Mouse (Mus musculus) brown adipose tissue, adult 24 weeks (tissue): ENCODE measurements around the gene Gm9821. TPM values are rescaled to one million over a fixed set of nuclear protein-coding genes. Genes with fewer than 3 reads are reported as not detected.

ENCODE experiments used
- H3K27ac ChIP-seq: fragments of 200-500 bp; replicated peaks from 2 replicates; pipeline ENCODE4 v1.5.1; 2012; ENCODE audit warnings: low read depth, mild to moderate bottlenecking, low read length
- H3K4me1 ChIP-seq: fragments of 200-500 bp; 2 replicates; pipeline ENCODE4 v1.6.1; 2012; ENCODE audit warnings: low read length, mixed read lengths; ENCODE audit not compliant: control insufficient read depth, insufficient read depth, insufficient read length
- H3K4me3 ChIP-seq: fragments of 200-500 bp; 2 replicates; pipeline ENCODE4 v1.5.1; 2012; ENCODE audit warnings: low read depth, mild to moderate bottlenecking, low read length, moderate library complexity; ENCODE audit not compliant: insufficient read depth
- polyA plus RNA-seq: library from polyadenylated mRNA; stranded (reverse); fragments of >200 nt; gene quantifications from 2 replicates; pipeline ENCODE4 v1.2.4, GENCODE M21; 2012; ENCODE audit not compliant: missing spikeins, insufficient read depth, insufficient read length

Gm9821 gene
- polyA plus RNA-seq, 1 experiment, result not detected

DNA sequence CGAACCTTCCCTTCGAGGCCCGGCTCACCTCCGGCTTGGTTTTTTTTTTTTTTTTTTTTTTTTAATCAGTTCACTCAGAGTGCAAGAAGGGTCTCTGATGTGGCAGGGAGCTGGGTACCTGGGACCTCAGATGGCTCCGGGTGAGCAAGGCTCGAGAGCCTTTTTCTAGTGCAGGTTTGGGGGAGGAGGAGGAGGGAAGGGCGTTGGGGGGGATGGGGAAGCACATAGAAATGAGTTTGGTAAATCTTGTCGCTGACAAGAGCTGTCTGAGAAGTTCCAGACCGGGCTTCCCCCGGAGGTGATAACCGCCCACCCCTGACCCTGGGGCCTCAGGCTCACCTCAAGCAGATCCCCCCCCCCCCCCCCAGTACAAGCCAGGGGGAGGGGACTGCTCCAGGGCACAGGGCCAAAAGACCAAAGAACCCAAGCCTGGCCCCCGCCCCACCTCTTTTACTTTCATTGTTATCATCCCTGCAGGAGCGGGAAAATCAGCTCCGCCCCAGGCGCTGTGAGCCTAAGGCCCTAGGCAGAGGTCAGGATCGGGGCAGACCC is 13.3 kb upstream of the Gm9821 start, which contains the start of gene Mdk:
TSS of gene Mdk (minus strand) at position 138 of the 552 bp plus-strand sequence.
- Histone ChIP-seq H3K4me1 (no peaks in the 10 kb centered on the region; the same call in 1 of the 2 replicates), H3K27ac (no peak within 1 kb of the TSS), H3K4me3 (0 out of 2 replicates have a peak within 1 kb of the TSS, but pooled peaks have one; percentile 8)

DNA sequence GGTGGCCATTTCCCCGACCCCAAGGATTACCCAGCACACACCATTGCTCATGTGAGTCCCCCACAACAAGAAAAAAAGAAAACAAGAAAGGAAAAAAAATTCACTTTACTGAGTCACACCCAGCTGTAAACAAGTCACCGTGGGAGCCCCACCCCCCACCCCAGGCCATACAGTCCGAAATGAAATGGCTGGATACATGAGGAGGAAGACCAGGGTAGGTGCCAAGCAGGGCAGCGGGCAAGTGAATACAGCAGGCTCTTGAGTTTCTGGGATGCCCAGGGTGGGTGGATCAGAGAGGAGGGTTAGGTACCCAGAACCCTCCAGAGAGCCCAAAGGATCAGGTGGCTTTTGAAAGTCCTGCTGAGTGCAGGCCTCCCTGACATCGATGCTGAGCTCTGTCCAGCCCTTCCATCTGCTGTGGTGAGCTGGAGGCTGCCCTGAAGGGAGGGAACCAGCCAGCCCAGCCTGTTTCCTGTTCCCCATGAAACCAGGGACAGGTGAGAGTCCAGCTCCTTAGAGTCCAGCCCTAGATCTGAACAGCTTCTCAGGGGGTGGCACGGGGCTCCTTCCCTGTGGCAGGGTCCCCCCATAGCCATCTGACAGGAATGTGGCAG is 12.7 kb upstream of the Gm9821 start:
- Histone ChIP-seq H3K4me3 (no peak overlapping the region), H3K4me1 (no peaks in the 10 kb centered on the region; the same call in 1 of the 2 replicates), H3K27ac (no peak overlapping the region)

DNA sequence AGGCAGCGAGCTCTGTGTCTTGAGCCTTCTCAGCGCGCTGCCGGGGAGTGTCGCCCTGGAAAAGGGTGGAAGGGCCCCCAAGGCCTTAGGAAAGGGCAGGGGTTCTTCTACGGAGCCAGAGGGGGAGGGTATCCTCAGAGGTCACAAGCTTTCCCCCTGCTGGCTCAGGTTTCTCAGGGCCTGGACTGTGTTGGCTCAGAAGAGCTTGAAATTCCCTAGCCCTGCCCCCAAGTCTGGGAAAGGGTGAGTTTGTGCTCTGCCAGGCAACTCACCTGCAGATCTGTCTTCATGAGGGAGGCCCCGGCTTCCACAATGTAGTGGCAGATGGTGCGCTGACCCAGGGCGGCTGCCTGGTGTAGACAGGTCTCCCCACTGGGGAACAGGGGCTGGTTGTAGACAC is 12.0 kb upstream of the Gm9821 start:
- Histone ChIP-seq H3K27ac (no peak overlapping the region), H3K4me1 (no peaks in the 10 kb centered on the region), H3K4me3 (no peak overlapping the region)

DNA sequence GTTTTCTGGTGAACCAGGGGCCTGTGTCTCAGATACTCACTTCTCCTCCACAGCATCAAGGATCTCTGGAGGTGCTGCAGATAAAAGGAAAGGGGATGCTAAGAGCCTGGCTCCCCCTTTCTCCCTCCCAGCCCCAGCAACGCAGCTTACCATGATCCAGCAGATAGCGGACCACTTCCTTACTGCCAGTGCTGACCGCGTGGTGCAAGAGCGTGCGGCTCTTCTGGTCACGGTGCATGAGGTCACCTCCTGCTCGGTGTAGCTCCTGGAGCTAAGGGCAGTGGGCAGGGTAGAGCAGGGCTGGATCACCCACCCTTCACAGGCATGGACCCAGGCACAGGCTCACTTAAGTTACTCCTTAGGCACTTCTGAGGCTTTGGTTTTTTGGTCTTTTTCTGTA is 11.5 kb upstream of the Gm9821 start:
- H3K4me3 ChIP-seq, result no peak overlapping the region
- H3K27ac ChIP-seq, result no peak overlapping the region
- H3K4me1 ChIP-seq, result no peaks in the 10 kb centered on the region

DNA sequence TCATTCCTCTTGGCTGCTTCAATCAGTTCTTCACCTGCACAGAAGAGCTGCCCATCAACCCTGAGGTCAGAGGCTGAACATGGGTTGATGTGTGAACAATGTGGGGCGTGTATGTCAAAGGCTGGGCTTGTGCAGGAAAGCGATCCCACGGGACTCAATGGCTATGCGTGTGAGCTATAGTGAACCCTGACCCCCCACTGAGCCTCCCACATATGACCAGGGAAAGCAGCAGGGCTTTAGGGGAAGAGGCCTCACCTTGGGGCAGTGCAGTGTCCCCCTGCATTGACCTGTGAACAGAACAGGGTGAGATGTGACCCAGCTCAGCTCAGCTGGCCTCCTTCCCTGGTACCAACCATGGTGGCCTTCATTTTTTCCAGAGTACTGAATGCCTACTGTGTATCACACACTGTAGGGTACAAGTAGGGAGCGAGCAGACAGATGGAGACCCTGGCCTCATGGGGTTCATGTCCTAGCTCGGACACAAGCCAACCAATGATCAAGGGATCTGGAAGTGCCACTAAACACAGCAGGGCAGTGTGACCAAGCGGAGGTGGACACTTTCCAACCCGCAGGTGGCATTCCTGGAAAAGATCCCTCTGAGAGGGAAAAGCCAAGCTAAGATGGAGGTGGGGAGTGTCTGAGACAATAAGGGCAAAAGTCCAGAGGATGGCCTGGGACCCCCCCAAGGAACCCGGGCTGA is 10.5 kb upstream of the Gm9821 start:
- Histone ChIP-seq H3K4me3 (no peak overlapping the region), H3K27ac (no peak overlapping the region), H3K4me1 (no peaks in the 10 kb centered on the region)

DNA sequence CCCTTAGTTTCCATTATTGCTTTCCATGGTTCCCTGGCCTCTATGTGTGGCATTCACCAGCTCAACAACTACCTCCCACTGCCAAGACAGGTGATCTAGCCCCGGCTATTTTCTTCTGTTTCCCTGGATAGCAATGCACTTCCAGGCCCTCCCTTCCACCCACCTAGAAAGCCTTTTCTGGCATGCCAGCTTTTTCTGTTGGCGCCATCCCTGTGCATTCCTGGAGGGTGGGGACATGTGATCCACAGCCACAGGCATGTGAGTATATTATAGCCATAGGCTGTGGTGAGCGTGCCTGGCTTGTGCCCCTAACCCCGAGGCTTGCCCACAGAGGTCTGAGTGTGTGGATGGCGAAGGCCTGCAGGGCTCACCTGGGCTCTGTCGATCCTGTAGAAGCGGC is 9.3 kb upstream of the Gm9821 start:
- Histone ChIP-seq H3K4me1 (no peaks in the 10 kb centered on the region), H3K4me3 (no peak overlapping the region)

DNA sequence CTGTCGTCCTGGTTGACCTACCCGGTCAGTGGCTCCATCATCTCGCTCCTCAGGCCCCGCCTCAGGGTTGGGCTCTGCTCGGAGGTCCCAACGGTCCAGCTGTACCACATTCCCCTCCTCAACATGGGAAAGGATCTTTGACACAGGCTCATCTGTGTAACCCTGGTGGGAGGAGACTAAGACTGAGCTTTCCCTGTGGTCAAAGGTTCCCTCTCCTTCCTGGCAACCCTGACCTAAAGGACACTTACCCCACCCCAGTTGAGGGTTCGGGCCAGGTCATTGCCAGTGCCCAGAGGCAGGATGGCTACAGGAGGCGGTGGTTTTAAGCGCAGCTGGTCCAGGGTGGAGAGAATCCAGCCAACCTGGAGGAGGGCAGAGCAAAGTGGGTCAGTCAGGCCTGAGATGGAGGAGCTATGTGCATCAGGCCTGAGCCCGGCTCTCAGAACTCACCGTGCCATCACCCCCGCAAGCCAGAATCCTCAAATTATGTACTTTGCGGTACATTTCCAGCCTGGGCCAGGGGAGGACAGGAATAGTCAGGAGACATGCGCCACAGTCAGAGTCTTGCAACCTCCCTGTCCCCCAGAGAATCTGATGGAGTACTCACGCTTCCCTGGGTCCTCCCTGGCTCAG is 6.1 kb upstream of the Gm9821 start:
- Histone ChIP-seq H3K27ac (no peak overlapping the region), H3K4me3 (no peak overlapping the region), H3K4me1 (no peaks in the 10 kb centered on the region)

More for the DNA sequence above, 9.3 kb upstream of the Gm9821 start:
- no peak overlapping the region for H3K27ac ChIP-seq

DNA sequence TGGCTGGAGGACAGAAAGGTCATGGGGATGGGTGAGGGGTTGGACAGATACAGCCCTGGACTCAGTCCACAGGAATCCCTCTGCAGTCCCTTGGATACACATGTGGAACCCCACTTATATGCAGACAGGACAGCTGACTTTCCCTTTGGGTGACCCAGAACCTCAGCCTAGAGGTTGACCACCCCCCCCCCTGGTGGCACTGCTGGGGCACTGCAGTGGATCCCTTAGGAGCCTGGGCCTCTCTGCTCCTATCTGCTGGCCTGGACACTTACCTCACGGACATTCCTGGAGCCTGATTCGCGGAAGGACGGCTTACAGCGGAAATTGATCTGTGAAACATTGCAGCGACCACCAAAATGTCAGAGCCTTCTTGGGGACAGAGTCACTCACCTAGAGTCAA is 3.1 kb upstream of the Gm9821 start:
- Histone ChIP-seq H3K27ac (no peak overlapping the region), H3K4me3 (no peak overlapping the region), H3K4me1 (peaks cover 6% of the 10 kb centered on the region)

DNA sequence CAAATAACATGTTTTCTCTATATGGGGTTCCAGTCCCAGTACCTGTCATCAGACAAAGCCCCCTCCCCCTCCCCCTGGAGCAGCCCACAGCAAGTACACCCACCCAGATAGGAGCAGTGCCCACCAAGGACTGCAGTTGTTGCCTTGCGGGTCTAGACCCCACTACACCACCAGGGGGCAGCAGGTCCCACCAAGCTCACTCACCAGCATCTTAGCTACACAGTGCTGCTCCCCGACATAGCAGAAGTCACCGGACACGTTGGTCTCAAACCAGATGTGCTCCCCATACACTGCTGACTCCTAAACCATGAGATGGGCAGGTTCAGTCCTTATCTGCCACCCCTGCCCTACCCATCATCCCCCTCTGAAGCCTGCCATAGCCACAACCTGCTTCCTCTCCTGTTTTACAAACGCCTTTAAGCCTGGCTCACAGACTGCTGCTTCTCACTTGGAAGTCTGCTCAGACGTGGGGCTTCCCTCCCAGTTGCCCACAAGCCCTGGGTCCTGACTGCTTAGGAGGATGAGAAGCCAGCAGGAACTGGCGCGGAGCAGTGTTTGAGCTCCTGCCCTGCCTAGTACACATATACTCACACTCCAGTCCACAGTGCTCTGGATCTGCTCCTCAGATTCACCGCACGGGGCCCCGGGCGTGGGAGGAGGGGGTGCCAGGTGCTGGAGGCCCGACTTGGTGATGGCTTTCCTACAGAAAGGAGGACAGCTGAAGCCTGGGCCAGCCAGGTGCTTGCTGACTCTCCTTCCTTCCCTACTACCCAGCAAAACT is 1.1 kb upstream of the Gm9821 start:
- no peak overlapping the region for H3K4me3 ChIP-seq
- H3K27ac ChIP-seq, result no peak overlapping the region

DNA sequence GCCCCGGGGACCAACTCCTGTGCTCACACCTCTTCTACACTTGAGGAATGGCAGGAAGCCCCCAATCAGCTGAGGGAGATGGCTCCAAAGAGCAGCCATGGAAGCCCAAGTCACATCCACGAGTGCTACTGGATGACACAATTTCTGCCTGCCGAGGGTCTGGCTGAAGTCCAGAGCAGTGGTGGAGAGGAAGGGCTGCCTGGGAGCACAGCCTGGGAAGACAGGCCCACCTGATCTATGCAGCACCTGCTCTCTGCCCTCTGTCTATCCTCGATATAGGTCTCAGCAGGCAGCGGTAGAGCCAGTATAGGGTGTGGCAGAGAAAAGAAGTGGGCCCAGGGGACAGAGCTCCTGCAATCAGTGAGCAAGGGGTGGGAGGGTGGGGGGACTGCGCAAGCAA is 1.3 kb downstream of the Gm9821 start:
- Histone ChIP-seq H3K27ac (no peak overlapping the region), H3K4me1 (peaks cover 39% of the 10 kb centered on the region), H3K4me3 (no peak overlapping the region)

More for the DNA sequence above, 1.1 kb upstream of the Gm9821 start:
- peaks cover 22% of the 10 kb centered on the region for H3K4me1 ChIP-seq

DNA sequence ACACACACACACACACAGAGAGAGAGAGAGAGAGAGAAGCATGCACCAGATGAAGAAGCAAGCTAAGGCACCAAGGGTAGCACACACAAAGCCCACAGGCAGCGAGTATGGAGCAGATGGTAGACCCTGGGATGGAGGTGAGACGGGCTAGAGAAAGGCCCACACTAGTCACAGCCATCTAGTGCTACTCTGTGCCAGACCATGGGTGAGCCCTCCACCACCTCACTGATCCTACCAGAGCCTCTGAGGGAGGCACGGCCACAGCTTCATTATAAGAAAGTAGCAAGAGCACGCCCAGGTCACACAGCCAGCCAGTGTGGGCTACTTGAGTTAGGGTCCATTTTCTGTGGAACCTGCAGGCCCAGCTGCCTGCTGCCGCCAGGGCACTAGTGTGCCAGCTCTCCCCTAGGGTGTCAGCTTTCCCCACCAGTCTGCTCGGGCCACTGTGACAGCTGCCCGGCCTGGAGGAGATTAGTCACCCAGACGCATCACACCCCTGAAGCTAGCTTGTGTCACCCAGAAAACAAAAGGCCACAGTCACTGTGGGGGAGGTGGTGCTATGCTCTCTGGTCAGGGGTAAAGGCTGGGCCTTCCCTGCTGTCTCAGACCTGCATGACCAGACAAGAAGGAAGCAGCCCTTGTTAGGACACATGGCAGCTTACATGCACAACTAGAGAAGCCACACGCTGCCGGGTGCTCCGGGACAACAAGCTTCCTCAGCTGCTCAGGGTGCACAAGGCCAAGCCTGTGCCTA is 2.1 kb downstream of the Gm9821 start:
- peak overlapping the region; percentile 9 for H3K4me3 ChIP-seq
- peak overlapping the region; percentile 58 for H3K27ac ChIP-seq
- H3K4me1 ChIP-seq, result peaks cover 41% of the 10 kb centered on the region

DNA sequence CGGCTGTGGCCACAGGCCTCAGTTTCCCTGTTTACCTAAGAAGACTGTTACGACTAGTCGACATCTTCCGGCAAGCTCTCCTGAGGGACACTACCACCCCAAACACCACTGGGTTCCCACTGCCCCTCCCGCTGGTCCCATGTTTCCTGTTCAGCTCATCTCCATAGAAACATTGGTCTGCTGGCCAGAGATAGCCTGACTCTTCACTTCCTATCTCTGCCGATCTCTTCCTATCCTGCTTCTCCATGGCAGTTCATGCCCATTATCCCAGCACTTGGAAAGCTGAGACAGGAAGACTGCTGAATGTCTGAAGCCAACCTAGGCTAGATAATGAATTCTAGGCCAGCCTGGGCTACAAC is 2.6 kb downstream of the Gm9821 start:
- peak overlapping the region; percentile 58 for H3K27ac ChIP-seq
- H3K4me1 ChIP-seq, result peaks cover 43% of the 10 kb centered on the region
- peak overlapping the region; percentile 9 for H3K4me3 ChIP-seq

DNA sequence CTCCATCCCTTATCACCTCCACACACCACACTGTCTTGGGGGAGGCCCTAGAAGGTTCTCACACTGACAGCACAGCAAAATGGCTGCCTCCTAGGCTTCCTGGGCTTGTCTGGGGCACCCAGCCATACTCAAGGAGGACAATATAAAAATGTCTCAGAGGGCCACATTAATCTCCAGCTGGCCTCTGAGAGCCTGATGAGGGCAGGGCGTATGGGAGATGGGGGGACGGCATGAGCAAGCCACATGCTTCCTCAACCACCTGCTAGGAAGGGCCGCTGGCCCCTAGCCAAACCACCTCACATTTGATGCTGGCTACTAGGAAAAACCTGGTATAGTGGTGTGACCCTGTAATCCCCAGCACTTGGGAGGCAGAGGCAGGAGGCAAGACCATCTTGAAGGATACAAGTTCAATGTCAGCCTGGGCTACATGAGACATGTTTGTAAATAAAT is 3.3 kb downstream of the Gm9821 start:
- Histone ChIP-seq H3K4me3 (peak overlapping the region; percentile 54; the same call in 1 of the 2 replicates), H3K4me1 (peaks cover 43% of the 10 kb centered on the region), H3K27ac (peak overlapping the region; percentile 71)
